Mouse (Mus musculus) midbrain, embryonic 11.5 days (tissue): ENCODE data around the gene Tgif2lx2. TPM values are rescaled to one million over a fixed set of nuclear protein-coding genes. Genes with fewer than 3 reads are reported as not detected.
"Not testable (repeated sequence)": the region's sequence is repeated elsewhere in the genome, so short reads cannot be mapped to it uniquely, and the experiment has no call there.

Experiments used
- ATAC-seq: fragments of 200-750 bp; cut with Nextera tagmentation; 2 replicates; pipeline ENCODE4 v1.8.0; 2017; ENCODE audit warnings: moderate TSS enrichment, moderate library complexity; ENCODE audit not compliant: low FRiP score
- DNase-seq: peaks from one replicate; pipeline ENCODE4 v3.0.0; 2015; ENCODE audit warnings: low spot score; ENCODE audit errors: missing footprints
- H3K27ac ChIP-seq: fragments of 300-500 bp; sonication (generic); 2 replicates; pipeline ENCODE4 v1.5.1; 2014; ENCODE audit warnings: low read depth, low read length
- H3K27me3 ChIP-seq: fragments of 300-500 bp; sonication (generic); 2 replicates; pipeline ENCODE4 v1.6.1; 2014; ENCODE audit warnings: mild to moderate bottlenecking, low read length, moderate library complexity, mixed read lengths; ENCODE audit not compliant: control insufficient read depth, insufficient read depth
- H3K36me3 ChIP-seq: fragments of 300-500 bp; sonication (generic); 2 replicates; pipeline ENCODE4 v1.6.1; 2014; ENCODE audit warnings: mild to moderate bottlenecking, low read length, moderate library complexity, mixed read lengths; ENCODE audit not compliant: control insufficient read depth, insufficient read depth
- H3K4me1 ChIP-seq: fragments of 300-500 bp; sonication (generic); 2 replicates; pipeline ENCODE4 v1.6.1; 2014; ENCODE audit warnings: low read length; ENCODE audit not compliant: control insufficient read depth, insufficient read depth
- H3K4me2 ChIP-seq: fragments of 300-500 bp; sonication (generic); 2 replicates; pipeline ENCODE4 v1.6.1; 2014; ENCODE audit warnings: mild to moderate bottlenecking, moderate library complexity
- H3K4me3 ChIP-seq: fragments of 300-500 bp; sonication (generic); 2 replicates; pipeline ENCODE4 v1.5.1; 2014; ENCODE audit warnings: low read depth, low read length
- H3K9ac ChIP-seq: fragments of 300-500 bp; sonication (generic); 2 replicates; pipeline ENCODE4 v1.6.1; 2014; ENCODE audit warnings: low read length
- H3K9me3 ChIP-seq: fragments of 300-500 bp; sonication (generic); 2 replicates; pipeline ENCODE4 v1.6.1; 2016; ENCODE audit warnings: low read length; ENCODE audit not compliant: control insufficient read depth
- WGBS: fragments of 180-500 bp; shearing (Covaris S2); extraction: QIAGEN DNeasy Blood & Tissue Kit; methylation state at CpG from one replicate; pipeline ENCODE4 v1.1.7; 2014; 5-methylcytosine and 5-hydroxymethylcytosine counted together
- polyA plus RNA-seq: library from polyadenylated mRNA; unstranded; fragments of >200 nt; fragmentation: Nextera tagmentation; extraction: Ambion mirVana; gene quantifications from 2 replicates; pipeline ENCODE4 v1.2.1, GENCODE M21; 2014

Gene Tgif2lx2
- not detected in 2 replicates for polyA plus RNA-seq

DNA sequence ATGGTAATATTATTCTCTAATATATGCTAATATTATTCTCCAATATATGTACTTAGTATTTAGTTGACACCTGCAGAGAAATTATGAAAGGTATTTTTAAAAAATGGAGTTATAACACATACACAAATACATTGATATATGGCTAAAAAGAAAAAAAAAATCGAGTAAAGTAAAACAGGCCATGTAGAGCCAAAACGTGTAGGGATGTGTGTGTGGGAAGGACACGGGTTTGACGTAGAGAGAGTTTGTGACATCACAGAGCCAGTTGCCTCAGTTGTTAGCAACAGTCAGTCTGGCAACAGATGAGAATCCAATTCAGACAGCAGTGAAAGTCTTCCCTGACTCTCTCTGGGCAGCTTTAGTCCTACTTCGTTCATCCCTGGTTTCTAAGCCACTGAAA lies at the start of gene Tgif2lx2:
Gene Tgif2lx2 (plus strand): TSS at position 301 of the 400 bp plus-strand sequence.
- not testable (repeated sequence) for H3K4me3 ChIP-seq, H3K4me2 ChIP-seq, DNase-seq, H3K27ac ChIP-seq, H3K36me3 ChIP-seq, H3K9ac ChIP-seq, H3K27me3 ChIP-seq, H3K9me3 ChIP-seq, H3K4me1 ChIP-seq, ATAC-seq
- WGBS = no CpG with 5 or more reads among the region's 5 CpGs

Other genes with a start within 250 kb of the Tgif2lx2 start
- gene Tgif2lx1, start 53.5 kb downstream of the Tgif2lx2 start, polyA plus RNA-seq = not detected in 2 replicates